Mouse (Mus musculus) stomach, postnatal 0 days (tissue): ENCODE measurements around the gene Limk1. TPM values are rescaled to one million over a fixed set of nuclear protein-coding genes. Genes with fewer than 3 reads are reported as not detected.

Experiments
- ATAC-seq: fragments of 200-750 bp; cut with Nextera tagmentation; 2 replicates; pipeline ENCODE4 v1.8.0; 2017; ENCODE audit not compliant: low FRiP score, low TSS enrichment
- DNase-seq: peaks from one replicate; pipeline ENCODE4 v3.0.0-alpha.2; 2016; ENCODE audit warnings: low spot score
- H3K27ac ChIP-seq: fragments of 300-500 bp; sonication (generic); replicated peaks from 2 replicates; pipeline ENCODE4 v1.5.1; 2014; ENCODE audit warnings: mild to moderate bottlenecking, control low read depth
- H3K27me3 ChIP-seq: fragments of 300-500 bp; sonication (generic); 2 replicates; pipeline ENCODE4 v1.6.1; 2014; ENCODE audit warnings: low read length; ENCODE audit not compliant: control insufficient read depth, insufficient read depth
- H3K36me3 ChIP-seq: fragments of 300-500 bp; sonication (generic); 2 replicates; pipeline ENCODE4 v1.6.1; 2014; ENCODE audit warnings: low read length, mixed read lengths; ENCODE audit not compliant: control insufficient read depth, insufficient read depth
- H3K4me1 ChIP-seq: fragments of 300-500 bp; sonication (generic); replicated peaks from 2 replicates; pipeline ENCODE4 v1.6.1; 2014; ENCODE audit warnings: antibody characterized with exemption; ENCODE audit not compliant: control insufficient read depth, insufficient read depth
- H3K4me2 ChIP-seq: fragments of 300-500 bp; sonication (generic); replicated peaks from 2 replicates; pipeline ENCODE4 v1.6.1; 2014; ENCODE audit warnings: low read depth, mild to moderate bottlenecking, control low read depth, moderate library complexity
- H3K4me3 ChIP-seq: fragments of 300-500 bp; sonication (generic); 2 replicates; pipeline ENCODE4 v1.5.1; 2014; ENCODE audit warnings: low read depth, low read length, control low read depth
- H3K9ac ChIP-seq: fragments of 300-500 bp; sonication (generic); 2 replicates; pipeline ENCODE4 v1.6.1; 2014; ENCODE audit warnings: mild to moderate bottlenecking, low read length, control low read depth, mixed read lengths
- H3K9me3 ChIP-seq: fragments of 300-500 bp; sonication (generic); 2 replicates; pipeline ENCODE4 v1.6.1; 2016; ENCODE audit warnings: low read length; ENCODE audit not compliant: control insufficient read depth
- CTCF ChIP-seq: IDR thresholded peaks from 2 replicates; pipeline ENCODE4 v1.5.1; 2016; ENCODE audit warnings: antibody characterized with exemption, low read depth, mild to moderate bottlenecking, moderate library complexity
- EP300 ChIP-seq: optimal IDR thresholded peaks from 2 replicates; pipeline ENCODE3; 2016; ENCODE audit warnings: antibody characterized with exemption
- WGBS: fragments of 180-500 bp; shearing (Covaris S2); extraction: QIAGEN DNeasy Blood & Tissue Kit; methylation state at CpG from one replicate; pipeline ENCODE4 v1.1.7; 2014; 5-methylcytosine and 5-hydroxymethylcytosine counted together
- polyA plus RNA-seq: library from polyadenylated mRNA; unstranded; fragments of >200 nt; fragmentation: Nextera tagmentation; extraction: Ambion mirVana; gene quantifications from 2 replicates; pipeline ENCODE4 v1.2.1, GENCODE M21; 2015

Limk1 gene
- polyA plus RNA-seq, 1 experiment from 2014 or later, result 1.9 TPM

GRCm38 (mm10) chr5:134727001-134727639 is 38.7 kb upstream of the Limk1 start:
- TF ChIP-seq CTCF (no peak), EP300 (no peak)
- ATAC-seq, result no peak
- WGBS, result 71% methylated on average over 8 of the region's 8 CpGs

GRCm38 (mm10) chr5:134725299-134725698 is 36.9 kb upstream of the Limk1 start:
- peaks cover 4% of the 10 kb centered on the region; the same call in 1 of the 2 replicates for H3K36me3 ChIP-seq
- no peak overlapping the region for H3K4me3 ChIP-seq
- DNase-seq (no peak), ATAC-seq (no peak)
- TF ChIP-seq EP300 (no peak), CTCF (no peak)
- no peak overlapping the region for H3K9ac ChIP-seq
- no peak overlapping the region for H3K4me2 ChIP-seq
- no peak overlapping the region for H3K27ac ChIP-seq
- no peaks in the 10 kb centered on the region for H3K4me1 ChIP-seq
- H3K27me3 ChIP-seq, result no peaks in the 10 kb centered on the region
- WGBS, result 61% methylated on average over 4 of the region's 4 CpGs
- H3K9me3 ChIP-seq, result no peaks in the 10 kb centered on the region

More at GRCm38 (mm10) chr5:134727001-134727639, 38.7 kb upstream of the Limk1 start:
- Histone ChIP-seq H3K36me3 (peaks cover 4% of the 10 kb centered on the region; the same call in 1 of the 2 replicates), H3K9ac (no peak overlapping the region), H3K4me2 (no peak overlapping the region), H3K9me3 (no peaks in the 10 kb centered on the region), H3K27me3 (no peaks in the 10 kb centered on the region), H3K4me1 (no peaks in the 10 kb centered on the region), H3K27ac (no peak overlapping the region), H3K4me3 (no peak overlapping the region)
- no peak for DNase-seq

- Histone ChIP-seq H3K36me3 (peaks cover 5% of the 10 kb centered on the region; the same call in 1 of the 2 replicates), H3K27ac (no peak overlapping the region), H3K4me2 (no peak overlapping the region), H3K9ac (no peak overlapping the region), H3K27me3 (no peaks in the 10 kb centered on the region), H3K4me3 (no peak overlapping the region), H3K9me3 (no peaks in the 10 kb centered on the region), H3K4me1 (no peaks in the 10 kb centered on the region)
- no peak for DNase-seq
- TF ChIP-seq EP300 (no peak), CTCF (no peak)
- peak; percentile 27; the same call in 1 of the 2 replicates for ATAC-seq
- 34% methylated on average over 4 of the region's 4 CpGs for WGBS
Measured at GRCm38 (mm10) chr5:134720058-134720457, 31.7 kb upstream of the Limk1 start.

DNA sequence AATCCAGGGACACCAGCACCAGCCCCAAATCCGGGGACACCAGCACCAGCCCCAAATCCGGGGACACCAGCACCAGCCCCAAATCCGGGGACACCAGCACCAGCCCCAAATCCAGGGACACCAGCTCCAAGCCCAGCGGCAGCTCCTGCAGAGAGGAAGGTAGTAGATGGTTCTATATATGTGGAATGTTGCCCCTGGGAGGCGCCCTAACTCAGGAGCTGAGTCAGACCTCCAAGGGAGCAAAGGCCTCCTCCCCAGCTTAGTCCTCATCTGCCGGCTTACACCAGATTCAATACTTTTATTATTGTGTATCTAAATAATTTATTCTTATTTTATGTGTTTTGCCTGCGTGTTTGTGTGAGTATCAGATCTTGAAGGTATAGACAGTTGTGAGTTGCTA is 22.7 kb upstream of the Limk1 start:
- ATAC-seq (no peak), DNase-seq (no peak)
- H3K27me3 ChIP-seq, result no peaks in the 10 kb centered on the region
- H3K9me3 ChIP-seq, result no peaks in the 10 kb centered on the region
- no peak overlapping the region for H3K27ac ChIP-seq
- no peaks in the 10 kb centered on the region for H3K4me1 ChIP-seq
- 64% methylated on average over 7 of the region's 7 CpGs for WGBS
- H3K4me3 ChIP-seq, result no peak overlapping the region
- H3K36me3 ChIP-seq, result no peaks in the 10 kb centered on the region; the same call in 1 of the 2 replicates
- no peak overlapping the region for H3K4me2 ChIP-seq
- no peak for TF ChIP-seq EP300
- TF ChIP-seq CTCF, result peak; percentile 42
- H3K9ac ChIP-seq, result no peak overlapping the region

- H3K4me2 ChIP-seq, result no peak overlapping the region
Measured at GRCm38 (mm10) chr5:134709275-134709674, 20.9 kb upstream of the Limk1 start.

GRCm38 (mm10) chr5:134704157-134704556 is 15.8 kb upstream of the Limk1 start:
- ATAC-seq (peak; percentile 65; the same call in 1 of the 2 replicates), DNase-seq (peak; percentile 77)
- H3K9ac ChIP-seq, result no peak overlapping the region
- no peaks in the 10 kb centered on the region for H3K4me1 ChIP-seq
- no peaks in the 10 kb centered on the region for H3K9me3 ChIP-seq
- TF ChIP-seq EP300 (no peak), CTCF (peak; percentile 90)
- H3K27ac ChIP-seq, result no peak overlapping the region
- H3K27me3 ChIP-seq, result no peaks in the 10 kb centered on the region
- no peak overlapping the region for H3K4me2 ChIP-seq
- no peaks in the 10 kb centered on the region for H3K36me3 ChIP-seq
- H3K4me3 ChIP-seq, result no peak overlapping the region

More at GRCm38 (mm10) chr5:134709275-134709674, 20.9 kb upstream of the Limk1 start:
- H3K4me3 ChIP-seq, result no peak overlapping the region
- 47% methylated on average over 6 of the region's 6 CpGs for WGBS
- H3K9ac ChIP-seq, result no peak overlapping the region
- H3K27ac ChIP-seq, result no peak overlapping the region
- no peaks in the 10 kb centered on the region for H3K4me1 ChIP-seq
- no peaks in the 10 kb centered on the region; the same call in 1 of the 2 replicates for H3K36me3 ChIP-seq
- no peak for TF ChIP-seq EP300
- TF ChIP-seq CTCF, result no peak
- H3K27me3 ChIP-seq, result no peaks in the 10 kb centered on the region
- DNase-seq, result no peak
- no peak for ATAC-seq
- H3K9me3 ChIP-seq, result no peaks in the 10 kb centered on the region
